Mouse (Mus musculus): Measurements from ENCODE around the gene Kctd10. TPM values are rescaled to one million over a fixed set of nuclear protein-coding genes. Genes with fewer than 3 reads are reported as not detected.
A peak's percentile ranks its signal among the peaks of the same experiment; 100 is the strongest.

Kctd10 gene
- polyA plus RNA-seq, 1 experiment from 2014 or later = 59.1 TPM

DNA sequence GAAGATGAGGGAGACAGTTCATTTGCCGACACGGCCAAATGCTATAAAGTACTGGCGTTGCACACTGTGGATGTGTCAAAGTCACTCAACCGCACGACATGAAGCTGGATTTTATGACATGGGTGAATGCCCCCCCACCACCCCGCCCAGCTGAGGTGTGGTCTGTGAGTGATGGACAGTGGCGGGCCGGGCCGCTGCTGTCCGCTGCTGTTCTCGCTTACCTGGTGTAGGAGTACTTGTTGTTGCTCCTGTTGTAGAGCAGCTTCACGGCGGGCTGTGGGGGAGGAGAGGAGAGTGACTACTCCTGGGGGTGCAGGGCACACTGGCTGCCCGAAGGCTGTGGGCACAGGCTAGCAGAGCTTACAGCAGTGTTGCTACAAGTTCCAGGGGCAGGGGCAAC is 12.2 kb downstream of the Kctd10 start:
- Histone ChIP-seq H3K27ac (ENCODE audit: low read depth, low read length) (no peak overlapping the region), H3K9ac (ENCODE audit: low read depth, low read length) (no peak overlapping the region), H3K4me1 (replicated peaks; ENCODE audit: control insufficient read depth, insufficient read depth, low read length) (peaks cover 38% of the 10 kb centered on the region), H3K36me3 (ENCODE audit: control insufficient read depth, insufficient read depth, low read length) (peaks cover 47% of the 10 kb centered on the region), H3K4me2 (no peak overlapping the region), H3K4me3 (ENCODE audit: low read depth, low read length) (no peak overlapping the region), H3K9me3 (ENCODE audit: control insufficient read depth, low read length) (no peaks in the 10 kb centered on the region), H3K27me3 (replicated peaks; ENCODE audit: control insufficient read depth, insufficient read depth, low read length) (no peaks in the 10 kb centered on the region)
- DNase-seq (ENCODE audit: low spot score) (no peak), ATAC-seq (replicated peaks; ENCODE audit: low FRiP score) (no peak)
- 89% methylated on average over 14 of the region's 14 CpGs for WGBS

GRCm38 (mm10) chr5:114365043-114365752 is 15.1 kb downstream of the Kctd10 start:
- Histone ChIP-seq H3K27ac (ENCODE audit: low read depth, low read length) (no peak overlapping the region), H3K27me3 (replicated peaks; ENCODE audit: control insufficient read depth, insufficient read depth, low read length) (no peaks in the 10 kb centered on the region), H3K36me3 (ENCODE audit: control insufficient read depth, insufficient read depth, low read length) (peaks cover 51% of the 10 kb centered on the region), H3K4me2 (no peak overlapping the region), H3K9ac (ENCODE audit: low read depth, low read length) (no peak overlapping the region), H3K4me1 (replicated peaks; ENCODE audit: control insufficient read depth, insufficient read depth, low read length) (peaks cover 9% of the 10 kb centered on the region), H3K9me3 (ENCODE audit: control insufficient read depth, low read length) (no peaks in the 10 kb centered on the region), H3K4me3 (ENCODE audit: low read depth, low read length) (no peak overlapping the region)
- WGBS = 90% methylated on average over 23 of the region's 23 CpGs
- no peak for ATAC-seq (replicated peaks; ENCODE audit: low FRiP score)
- DNase-seq (ENCODE audit: low spot score) = no peak

- DNase-seq (ENCODE audit: low spot score) (no peak), ATAC-seq (replicated peaks; ENCODE audit: low FRiP score) (no peak)
- Histone ChIP-seq H3K9me3 (ENCODE audit: control insufficient read depth, low read length) (no peaks in the 10 kb centered on the region), H3K4me1 (replicated peaks; ENCODE audit: control insufficient read depth, insufficient read depth, low read length) (peaks cover 10% of the 10 kb centered on the region), H3K27me3 (replicated peaks; ENCODE audit: control insufficient read depth, insufficient read depth, low read length) (no peaks in the 10 kb centered on the region), H3K9ac (ENCODE audit: low read depth, low read length) (no peak overlapping the region), H3K4me2 (no peak overlapping the region), H3K36me3 (ENCODE audit: control insufficient read depth, insufficient read depth, low read length) (peaks cover 21% of the 10 kb centered on the region), H3K4me3 (ENCODE audit: low read depth, low read length) (no peak overlapping the region), H3K27ac (ENCODE audit: low read depth, low read length) (no peak overlapping the region)
- WGBS = 78% methylated on average over 15 of the region's 15 CpGs
Observed at GRCm38 (mm10) chr5:114360968-114361367, 19.3 kb downstream of the Kctd10 start.

DNA sequence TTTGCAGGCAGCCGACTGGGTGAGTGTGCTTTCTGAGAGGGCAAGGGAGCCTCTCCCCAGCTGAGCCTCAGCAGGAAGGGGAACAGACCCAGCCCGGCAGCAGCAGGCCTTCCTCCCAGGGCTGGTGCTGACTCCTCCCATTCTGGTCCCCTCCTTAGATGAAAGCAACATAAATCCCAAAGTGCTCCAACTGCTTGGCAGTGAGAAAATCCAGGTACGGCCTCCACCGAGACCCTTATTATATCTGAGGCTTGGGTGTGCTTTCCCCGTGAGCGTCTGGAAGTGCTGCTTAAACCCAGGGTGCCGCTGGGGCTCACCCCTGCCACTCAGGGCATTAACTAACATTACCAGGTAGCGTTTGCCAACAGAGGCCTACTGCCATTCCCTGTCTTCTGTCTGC is 20.7 kb downstream of the Kctd10 start:
- DNase-seq (ENCODE audit: low spot score) = no peak
- Histone ChIP-seq H3K4me1 (replicated peaks; ENCODE audit: control insufficient read depth, insufficient read depth, low read length) (peaks cover 10% of the 10 kb centered on the region), H3K9me3 (ENCODE audit: control insufficient read depth, low read length) (no peaks in the 10 kb centered on the region), H3K27ac (ENCODE audit: low read depth, low read length) (no peak overlapping the region), H3K27me3 (replicated peaks; ENCODE audit: control insufficient read depth, insufficient read depth, low read length) (no peaks in the 10 kb centered on the region), H3K36me3 (ENCODE audit: control insufficient read depth, insufficient read depth, low read length) (peaks cover 12% of the 10 kb centered on the region), H3K9ac (ENCODE audit: low read depth, low read length) (no peak overlapping the region), H3K4me2 (no peak overlapping the region), H3K4me3 (ENCODE audit: low read depth, low read length) (no peak overlapping the region)
- WGBS = 64% methylated on average over 8 of the region's 8 CpGs
- no peak for ATAC-seq (replicated peaks; ENCODE audit: low FRiP score)

DNA sequence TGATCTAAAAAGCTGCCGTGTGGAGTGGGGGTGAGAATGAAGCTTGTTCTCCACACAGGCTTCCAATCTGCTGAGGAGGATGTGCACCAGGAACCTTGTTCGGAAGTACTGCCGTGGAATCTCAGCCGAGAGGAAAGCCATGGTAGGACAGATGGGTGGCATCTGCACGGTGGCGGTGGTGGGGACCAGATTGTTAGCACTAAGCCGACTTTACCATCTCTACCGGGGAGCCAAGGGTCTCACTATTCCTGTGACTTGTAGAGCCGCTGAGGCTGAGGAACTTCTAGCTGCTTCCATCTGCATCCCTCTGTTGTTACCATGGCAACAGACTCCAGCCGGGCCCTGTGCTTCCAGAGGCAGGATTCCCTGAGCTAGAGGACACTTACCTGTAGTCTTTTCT is 21.5 kb downstream of the Kctd10 start:
- H3K9ac ChIP-seq (ENCODE audit: low read depth, low read length) = no peak overlapping the region
- peaks cover 10% of the 10 kb centered on the region for H3K4me1 ChIP-seq (replicated peaks; ENCODE audit: control insufficient read depth, insufficient read depth, low read length)
- H3K27ac ChIP-seq (ENCODE audit: low read depth, low read length) = no peak overlapping the region
- no peak for DNase-seq (ENCODE audit: low spot score)
- H3K27me3 ChIP-seq (replicated peaks; ENCODE audit: control insufficient read depth, insufficient read depth, low read length) = no peaks in the 10 kb centered on the region
- no peak for ATAC-seq (replicated peaks; ENCODE audit: low FRiP score)
- 84% methylated on average over 10 of the region's 10 CpGs for WGBS
- H3K4me3 ChIP-seq (ENCODE audit: low read depth, low read length) = no peak overlapping the region
- no peaks in the 10 kb centered on the region for H3K9me3 ChIP-seq (ENCODE audit: control insufficient read depth, low read length)
- no peak overlapping the region for H3K4me2 ChIP-seq
- peaks cover 11% of the 10 kb centered on the region; the same call in 1 of the 2 replicates for H3K36me3 ChIP-seq (ENCODE audit: control insufficient read depth, insufficient read depth, low read length)

DNA sequence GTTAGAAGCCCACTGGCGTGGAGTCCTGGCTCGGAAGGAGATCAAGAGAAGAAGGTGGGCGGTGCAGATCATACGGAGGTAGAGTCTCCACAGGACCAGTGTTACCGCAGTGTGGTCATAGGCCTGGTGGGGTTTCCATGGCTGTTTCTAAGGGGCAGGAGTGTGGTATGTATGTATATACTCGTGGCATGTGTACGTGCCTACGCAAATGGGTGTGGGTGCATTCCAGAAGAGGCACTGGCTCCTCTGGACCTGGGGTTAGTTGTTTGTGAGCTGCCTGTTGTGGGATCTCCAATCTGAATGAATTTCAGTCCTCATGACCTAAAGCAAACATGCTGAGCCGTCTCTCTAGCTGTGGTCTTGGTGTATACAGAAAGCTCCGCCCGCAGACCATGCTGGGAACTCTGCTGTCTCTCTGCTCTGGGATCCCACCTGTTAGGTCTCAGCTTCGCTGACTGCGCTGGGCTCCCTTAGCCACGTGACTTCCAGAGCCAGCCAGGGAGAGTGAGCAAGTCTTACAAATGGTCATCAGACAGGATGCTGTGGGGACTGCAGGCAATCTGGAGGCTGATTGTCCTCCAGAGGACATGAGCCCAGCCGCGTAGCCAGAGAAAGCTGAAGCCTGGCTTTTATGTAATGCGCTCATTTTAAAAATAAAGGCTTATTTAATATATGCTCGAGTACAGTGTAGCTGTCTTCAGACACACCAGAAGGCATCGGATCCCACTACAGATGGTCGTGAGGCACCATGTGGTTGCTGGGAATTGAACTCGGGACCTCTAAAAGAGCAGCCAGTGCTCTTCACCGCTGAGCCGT is 23.2 kb downstream of the Kctd10 start:
- Histone ChIP-seq H3K4me1 (replicated peaks; ENCODE audit: control insufficient read depth, insufficient read depth, low read length) (peaks cover 10% of the 10 kb centered on the region), H3K9me3 (ENCODE audit: control insufficient read depth, low read length) (no peaks in the 10 kb centered on the region), H3K4me3 (ENCODE audit: low read depth, low read length) (peak overlapping the region; percentile 5; the same call in 1 of the 2 replicates), H3K4me2 (peak overlapping the region; percentile 38), H3K27me3 (replicated peaks; ENCODE audit: control insufficient read depth, insufficient read depth, low read length) (no peaks in the 10 kb centered on the region), H3K27ac (ENCODE audit: low read depth, low read length) (no peak overlapping the region; the same call in 1 of the 2 replicates), H3K9ac (ENCODE audit: low read depth, low read length) (no peak overlapping the region; the same call in 1 of the 2 replicates), H3K36me3 (ENCODE audit: control insufficient read depth, insufficient read depth, low read length) (no peaks in the 10 kb centered on the region; the same call in 1 of the 2 replicates)
- ATAC-seq (replicated peaks; ENCODE audit: low FRiP score) (peak; percentile 75), DNase-seq (ENCODE audit: low spot score) (no peak)
- 53% methylated on average over 23 of the region's 23 CpGs for WGBS

DNA sequence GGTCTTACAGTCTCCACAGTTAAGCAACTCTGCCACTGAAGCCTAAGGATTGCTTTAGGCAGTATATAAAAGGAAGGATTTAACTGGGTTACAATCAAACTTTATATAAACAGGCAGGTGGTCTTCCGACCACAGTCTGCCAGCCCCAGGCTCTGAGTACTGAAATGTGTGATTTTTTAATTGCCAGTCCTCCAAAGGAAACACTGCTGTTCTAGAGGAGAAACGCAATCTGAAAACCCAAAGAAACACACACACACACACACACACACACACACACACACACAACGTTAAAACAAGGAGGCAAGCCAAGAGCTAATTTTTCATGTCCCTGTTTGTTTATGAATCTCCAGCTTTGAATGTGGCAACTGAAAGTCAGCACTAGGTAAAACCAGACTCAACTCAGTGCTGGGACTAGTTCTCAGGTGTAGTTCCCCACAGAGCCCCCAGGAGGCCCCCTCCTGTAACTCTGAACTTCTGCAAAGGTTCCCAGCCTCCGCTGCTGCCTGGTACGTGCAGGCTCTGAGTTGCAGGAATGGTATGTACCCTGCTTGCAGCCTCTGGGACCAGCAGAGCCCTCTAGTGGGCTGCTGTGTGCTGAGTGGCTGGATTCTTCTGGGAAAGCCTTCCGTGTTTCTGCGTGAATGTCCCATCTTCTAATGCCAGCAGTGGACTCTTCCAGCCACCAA is 23.9 kb downstream of the Kctd10 start:
- H3K4me3 ChIP-seq (ENCODE audit: low read depth, low read length) = peak overlapping the region; percentile 5; the same call in 1 of the 2 replicates
- H3K9ac ChIP-seq (ENCODE audit: low read depth, low read length) = no peak overlapping the region; the same call in 1 of the 2 replicates
- H3K27ac ChIP-seq (ENCODE audit: low read depth, low read length) = no peak overlapping the region
- H3K36me3 ChIP-seq (ENCODE audit: control insufficient read depth, insufficient read depth, low read length) = no peaks in the 10 kb centered on the region
- ATAC-seq (replicated peaks; ENCODE audit: low FRiP score) = peak; percentile 81
- whole genome bisulfite sequencing = 23% methylated on average over 7 of the region's 7 CpGs
- H3K9me3 ChIP-seq (ENCODE audit: control insufficient read depth, low read length) = no peaks in the 10 kb centered on the region
- DNase-seq (ENCODE audit: low spot score) = peak; percentile 73
- peaks cover 10% of the 10 kb centered on the region for H3K4me1 ChIP-seq (replicated peaks; ENCODE audit: control insufficient read depth, insufficient read depth, low read length)
- H3K27me3 ChIP-seq (replicated peaks; ENCODE audit: control insufficient read depth, insufficient read depth, low read length) = no peaks in the 10 kb centered on the region
- peak overlapping the region; percentile 38 for H3K4me2 ChIP-seq

- no peak overlapping the region for H3K27ac ChIP-seq (ENCODE audit: low read depth, low read length)
- DNase-seq (ENCODE audit: low spot score) (no peak), ATAC-seq (replicated peaks; ENCODE audit: low FRiP score) (no peak)
- H3K9ac ChIP-seq (ENCODE audit: low read depth, low read length) = no peak overlapping the region
- H3K4me3 ChIP-seq (ENCODE audit: low read depth, low read length) = no peak overlapping the region
- no peak overlapping the region for H3K4me2 ChIP-seq
- H3K9me3 ChIP-seq (ENCODE audit: control insufficient read depth, low read length) = no peaks in the 10 kb centered on the region
- no peaks in the 10 kb centered on the region for H3K4me1 ChIP-seq (replicated peaks; ENCODE audit: control insufficient read depth, insufficient read depth, low read length)
- WGBS = 51% methylated on average over 10 of the region's 10 CpGs
- no peaks in the 10 kb centered on the region for H3K36me3 ChIP-seq (ENCODE audit: control insufficient read depth, insufficient read depth, low read length)
- no peaks in the 10 kb centered on the region for H3K27me3 ChIP-seq (replicated peaks; ENCODE audit: control insufficient read depth, insufficient read depth, low read length)
Observed at GRCm38 (mm10) chr5:114351490-114351889, 28.8 kb downstream of the Kctd10 start.

Data from liver, embryonic 11.5 days (tissue).